Mouse (Mus musculus) layer of hippocampus, adult 2 months (tissue): ENCODE measurements at regions not wholly inside any gene's neighbourhood (a gene's known extent, or its start where the extent isn't known, plus 50 kb on each side); places are given as distances from the start of the nearest gene placed in this dataset.
"Not testable (repeated sequence)": the region's sequence is repeated elsewhere in the genome, so short reads cannot be mapped to it uniquely, and the experiment has no call there.

Experiments
- DNase-seq, 2 experiments: peaks; one replicate each; pipeline ENCODE4 v3.0.0; 2022; ENCODE audit warnings: low spot score in 2 of 2
- H3K27ac ChIP-seq: fragments of 200-600 bp; 2 replicates; pipeline ENCODE4 v1.8.1; 2022
- H3K4me3 ChIP-seq: fragments of 200-600 bp; 2 replicates; pipeline ENCODE4 v1.8.1; 2022; ENCODE audit warnings: mild to moderate bottlenecking
- CTCF ChIP-seq: fragments of 200-600 bp; conservative IDR thresholded peaks from 2 replicates; pipeline ENCODE4 v1.8.1; 2022; ENCODE audit warnings: antibody characterized with exemption, mild to moderate bottlenecking, moderate library complexity

GRCm38 (mm10) chr10:9328324-9328723 lies 346.7 kb downstream of the Samd5 start:
- Histone ChIP-seq H3K27ac (no peak overlapping the region), H3K4me3 (no peak overlapping the region)
- TF ChIP-seq CTCF = no peak
- no peak for DNase-seq

GRCm38 (mm10) chr10:9327881-9328280 lies 347.1 kb downstream of the Samd5 start:
- H3K27ac ChIP-seq, DNase-seq, H3K4me3 ChIP-seq: not testable (repeated sequence)

- no peak for DNase-seq
- no peak for TF ChIP-seq CTCF
These were observed 362.7 kb downstream of the Samd5 start for GRCm38 (mm10) chr10:9312326-9312725.

GRCm38 (mm10) chr10:9310346-9310745 lies 364.7 kb downstream of the Samd5 start:
- no peak overlapping the region for H3K4me3 ChIP-seq
- no peak for DNase-seq
- TF ChIP-seq CTCF = no peak

More at GRCm38 (mm10) chr10:9312326-9312725, 362.7 kb downstream of the Samd5 start:
- Histone ChIP-seq H3K4me3 (no peak overlapping the region), H3K27ac (no peak overlapping the region)

GRCm38 (mm10) chr10:9296055-9296454 lies 379.0 kb downstream of the Samd5 start:
- no peak for TF ChIP-seq CTCF
- DNase-seq = no peak
- Histone ChIP-seq H3K4me3 (no peak overlapping the region), H3K27ac (no peak overlapping the region)

More at GRCm38 (mm10) chr10:9310346-9310745, 364.7 kb downstream of the Samd5 start:
- no peak overlapping the region for H3K27ac ChIP-seq

GRCm38 (mm10) chr10:9295269-9295668 lies 379.7 kb downstream of the Samd5 start:
- TF ChIP-seq CTCF = no peak
- H3K27ac ChIP-seq = no peak overlapping the region
- H3K4me3 ChIP-seq = no peak overlapping the region
- DNase-seq = no peak

- Histone ChIP-seq H3K4me3 (no peak overlapping the region), H3K27ac (no peak overlapping the region)
- no peak for DNase-seq
- no peak; the same call in 1 of the 2 replicates for TF ChIP-seq CTCF
These were observed 380.4 kb downstream of the Samd5 start for GRCm38 (mm10) chr10:9294620-9295019.

- DNase-seq = no peak
- Histone ChIP-seq H3K27ac (no peak overlapping the region), H3K4me3 (no peak overlapping the region)
- TF ChIP-seq CTCF = no peak
These were observed 383.4 kb downstream of the Samd5 start for GRCm38 (mm10) chr10:9291456-9292146.

- Histone ChIP-seq H3K27ac (no peak overlapping the region), H3K4me3 (no peak overlapping the region)
- TF ChIP-seq CTCF = no peak
- DNase-seq = no peak
These were observed 387.1 kb upstream of the Sash1 start for GRCm38 (mm10) chr10:9272940-9273339.

- no peak for DNase-seq
- H3K27ac ChIP-seq = no peak overlapping the region
- TF ChIP-seq CTCF = no peak
- peak overlapping the region; percentile 31 for H3K4me3 ChIP-seq
These were observed 386.4 kb upstream of the Sash1 start for GRCm38 (mm10) chr10:9272243-9272642.

GRCm38 (mm10) chr10:9265528-9265927 lies 379.7 kb upstream of the Sash1 start:
- H3K27ac ChIP-seq = no peak overlapping the region
- H3K4me3 ChIP-seq = no peak overlapping the region
- no peak for TF ChIP-seq CTCF
- no peak for DNase-seq

GRCm38 (mm10) chr10:9264309-9265000 lies 378.6 kb upstream of the Sash1 start:
- no peak overlapping the region for H3K4me3 ChIP-seq
- H3K27ac ChIP-seq = no peak overlapping the region
- no peak for DNase-seq

GRCm38 (mm10) chr10:9258705-9259104 lies 372.8 kb upstream of the Sash1 start:
- no peak overlapping the region for H3K27ac ChIP-seq
- no peak for DNase-seq
- no peak for TF ChIP-seq CTCF
- no peak overlapping the region for H3K4me3 ChIP-seq

More at GRCm38 (mm10) chr10:9264309-9265000, 378.6 kb upstream of the Sash1 start:
- no peak for TF ChIP-seq CTCF

GRCm38 (mm10) chr10:9252941-9253217 lies 367.0 kb upstream of the Sash1 start:
- Histone ChIP-seq H3K27ac (no peak overlapping the region), H3K4me3 (no peak overlapping the region)
- no peak for DNase-seq
- TF ChIP-seq CTCF = no peak
